Mouse (Mus musculus) forebrain, embryonic 11.5 days (tissue): ENCODE measurements at regions not wholly inside any gene's neighbourhood (a gene's known extent, or its start where the extent isn't known, plus 50 kb on each side); places are given as distances from the start of the nearest gene placed in this dataset.

ENCODE experiments used
- ATAC-seq: fragments of 200-750 bp; cut with Nextera tagmentation; replicated peaks from 2 replicates; pipeline ENCODE4 v1.8.0; 2017; ENCODE audit warnings: moderate TSS enrichment; ENCODE audit not compliant: low FRiP score
- DNase-seq: peaks from one replicate; pipeline ENCODE4 v3.0.0-alpha.2; 2017; ENCODE audit warnings: low spot score
- H3K27ac ChIP-seq: fragments of 300-500 bp; sonication (generic); 2 replicates; pipeline ENCODE4 v1.5.1; 2014; ENCODE audit warnings: low read depth, low read length
- H3K27me3 ChIP-seq: fragments of 300-500 bp; sonication (generic); 2 replicates; pipeline ENCODE4 v1.6.1; 2014; ENCODE audit warnings: mild to moderate bottlenecking, low read length, mixed read lengths; ENCODE audit not compliant: control insufficient read depth, insufficient read depth
- H3K36me3 ChIP-seq: fragments of 300-500 bp; sonication (generic); 2 replicates; pipeline ENCODE4 v1.6.1; 2014; ENCODE audit warnings: mild to moderate bottlenecking, low read length, moderate library complexity, mixed read lengths; ENCODE audit not compliant: control insufficient read depth, insufficient read depth
- H3K4me1 ChIP-seq: fragments of 300-500 bp; sonication (generic); replicated peaks from 2 replicates; pipeline ENCODE4 v1.6.1; 2014; ENCODE audit warnings: low read length, mixed read lengths; ENCODE audit not compliant: control insufficient read depth, insufficient read depth
- H3K4me2 ChIP-seq: fragments of 300-500 bp; sonication (generic); 2 replicates; pipeline ENCODE4 v1.6.1; 2014; ENCODE audit warnings: low read depth, mild to moderate bottlenecking, low read length, moderate library complexity, mixed read lengths; ENCODE audit not compliant: severe bottlenecking
- H3K4me3 ChIP-seq: fragments of 300-500 bp; sonication (generic); 2 replicates; pipeline ENCODE4 v1.5.1; 2014; ENCODE audit warnings: low read depth, low read length
- H3K9ac ChIP-seq: fragments of 300-500 bp; sonication (generic); 2 replicates; pipeline ENCODE4 v1.6.1; 2014; ENCODE audit warnings: low read length
- H3K9me3 ChIP-seq: fragments of 300-500 bp; sonication (generic); 2 replicates; pipeline ENCODE4 v1.6.1; 2016; ENCODE audit warnings: low read length, mixed read lengths; ENCODE audit not compliant: control insufficient read depth
- WGBS: fragments of 180-500 bp; shearing (Covaris S2); extraction: QIAGEN DNeasy Blood & Tissue Kit; methylation state at CpG from one replicate; pipeline ENCODE4 v1.1.7; 2014; 5-methylcytosine and 5-hydroxymethylcytosine counted together

DNA sequence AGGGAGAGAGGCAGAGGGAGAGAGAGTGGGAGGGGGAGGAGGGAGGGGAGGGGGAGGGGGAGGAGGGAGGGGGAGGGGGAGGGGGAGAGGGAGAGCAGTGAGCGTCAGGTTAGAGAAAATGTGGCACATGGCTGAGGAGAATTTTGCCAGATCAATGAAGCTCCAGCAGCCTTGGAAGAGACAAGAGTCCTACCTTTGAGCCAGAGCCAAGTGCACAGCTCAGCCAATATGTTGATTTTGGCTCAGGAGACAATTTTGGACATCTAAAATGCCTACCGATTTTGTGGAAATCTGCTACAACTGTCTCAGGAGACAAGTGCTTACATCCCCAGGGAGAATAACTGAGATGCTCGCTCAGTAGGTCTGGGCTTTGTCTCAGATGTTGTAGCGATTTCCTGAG, 184.3 kb downstream of the Stk31 start:
- H3K4me2 ChIP-seq: no peak overlapping the region
- no peak overlapping the region for H3K9ac ChIP-seq
- no peaks in the 10 kb centered on the region for H3K36me3 ChIP-seq
- H3K4me3 ChIP-seq: no peak overlapping the region
- no peak overlapping the region for H3K27ac ChIP-seq
- 68% methylated on average over 4 of the region's 4 CpGs for WGBS
- H3K9me3 ChIP-seq: no peaks in the 10 kb centered on the region
- DNase-seq (no peak), ATAC-seq (no peak)
- no peaks in the 10 kb centered on the region for H3K27me3 ChIP-seq
- no peaks in the 10 kb centered on the region for H3K4me1 ChIP-seq

GRCm38 (mm10) chr6:49582040-49582707, 186.8 kb downstream of the Stk31 start:
- H3K36me3 ChIP-seq: no peaks in the 10 kb centered on the region
- 85% methylated on average over 8 of the region's 8 CpGs for WGBS
- no peak for DNase-seq
- no peak overlapping the region for H3K4me3 ChIP-seq
- no peaks in the 10 kb centered on the region for H3K4me1 ChIP-seq
- H3K27me3 ChIP-seq: no peaks in the 10 kb centered on the region
- H3K27ac ChIP-seq: no peak overlapping the region
- ATAC-seq: no peak
- H3K4me2 ChIP-seq: no peak overlapping the region
- no peaks in the 10 kb centered on the region for H3K9me3 ChIP-seq
- H3K9ac ChIP-seq: no peak overlapping the region

DNA sequence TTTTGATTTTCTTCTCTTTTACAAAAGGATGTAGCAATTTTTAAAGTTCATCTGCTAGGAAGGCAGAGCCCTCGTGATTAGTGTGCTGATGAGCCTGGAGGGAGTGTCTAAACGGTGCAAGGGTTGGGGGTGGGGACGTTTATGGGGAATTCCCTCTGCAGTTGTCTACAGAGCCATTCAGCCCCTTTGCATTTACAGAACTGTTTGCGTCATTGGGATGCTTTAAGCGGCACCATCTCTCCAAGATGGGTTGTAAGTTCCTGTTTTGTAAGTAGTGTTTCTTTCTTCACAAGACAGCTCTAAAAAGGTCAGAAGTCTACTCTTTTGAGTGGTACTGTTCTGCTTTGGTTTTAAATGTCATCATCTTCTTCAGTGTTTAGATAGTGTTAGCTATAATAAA, 191.1 kb downstream of the Stk31 start:
- H3K36me3 ChIP-seq: no peaks in the 10 kb centered on the region
- DNase-seq (peak; percentile 10), ATAC-seq (no peak)
- H3K9ac ChIP-seq: no peak overlapping the region
- WGBS: 75% methylated on average over 5 of the region's 5 CpGs
- H3K4me3 ChIP-seq: no peak overlapping the region
- H3K27me3 ChIP-seq: no peaks in the 10 kb centered on the region
- H3K4me2 ChIP-seq: no peak overlapping the region
- no peaks in the 10 kb centered on the region for H3K9me3 ChIP-seq
- no peak overlapping the region for H3K27ac ChIP-seq
- H3K4me1 ChIP-seq: no peaks in the 10 kb centered on the region

GRCm38 (mm10) chr6:49588677-49589076, 193.3 kb downstream of the Stk31 start:
- no peak overlapping the region for H3K4me2 ChIP-seq
- WGBS: 88% methylated on average over 3 of the region's 3 CpGs
- no peak overlapping the region for H3K9ac ChIP-seq
- no peak overlapping the region for H3K27ac ChIP-seq
- no peaks in the 10 kb centered on the region for H3K36me3 ChIP-seq
- H3K4me3 ChIP-seq: no peak overlapping the region
- no peak for DNase-seq
- H3K27me3 ChIP-seq: no peaks in the 10 kb centered on the region
- no peaks in the 10 kb centered on the region for H3K4me1 ChIP-seq
- no peak for ATAC-seq
- no peaks in the 10 kb centered on the region for H3K9me3 ChIP-seq

DNA sequence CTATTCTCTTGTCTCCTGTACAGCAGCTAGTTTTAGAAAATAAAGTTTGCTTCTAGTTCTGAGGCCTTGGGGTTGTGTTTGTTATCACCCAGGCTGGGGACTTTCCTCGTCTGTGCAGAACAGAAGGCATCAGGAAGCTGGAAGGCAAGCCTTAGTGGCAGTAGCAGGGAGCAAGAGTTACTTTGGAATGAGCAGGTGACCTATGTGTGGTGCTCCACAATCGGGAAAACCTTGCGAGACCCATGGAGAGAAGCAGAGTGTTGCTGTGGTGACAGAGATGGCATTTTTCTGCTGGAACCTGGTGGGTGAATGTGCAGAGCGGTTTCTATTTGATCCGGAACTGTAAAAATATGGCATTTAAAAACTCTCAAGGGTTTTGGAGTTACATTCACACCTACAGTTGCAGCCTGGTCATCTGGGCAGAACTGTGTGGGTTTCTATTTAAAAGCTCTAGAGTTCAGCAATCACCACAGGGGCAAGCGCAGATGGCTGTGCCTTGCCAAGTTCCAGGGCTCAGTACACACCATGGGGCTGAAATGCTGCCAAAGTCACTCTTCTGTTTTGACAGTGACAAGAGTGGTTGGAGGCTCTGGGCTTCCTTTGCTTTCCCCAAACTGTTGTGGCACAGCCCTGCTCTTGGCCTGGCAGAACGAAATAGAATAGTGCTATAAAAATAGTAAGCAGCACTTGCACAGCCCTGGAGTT, 195.7 kb downstream of the Stk31 start:
- WGBS: 85% methylated on average over 7 of the region's 7 CpGs
- H3K4me1 ChIP-seq: no peaks in the 10 kb centered on the region
- H3K27ac ChIP-seq: no peak overlapping the region
- ATAC-seq (no peak), DNase-seq (no peak)
- no peaks in the 10 kb centered on the region for H3K36me3 ChIP-seq
- H3K9me3 ChIP-seq: no peaks in the 10 kb centered on the region
- no peaks in the 10 kb centered on the region for H3K27me3 ChIP-seq
- H3K4me2 ChIP-seq: no peak overlapping the region
- H3K9ac ChIP-seq: no peak overlapping the region
- H3K4me3 ChIP-seq: no peak overlapping the region

- Histone ChIP-seq H3K36me3 (no peaks in the 10 kb centered on the region), H3K4me2 (no peak overlapping the region), H3K4me1 (no peaks in the 10 kb centered on the region), H3K4me3 (no peak overlapping the region), H3K27me3 (no peaks in the 10 kb centered on the region), H3K9ac (no peak overlapping the region), H3K27ac (no peak overlapping the region), H3K9me3 (no peaks in the 10 kb centered on the region)
- no peak for DNase-seq
- WGBS: 92% methylated on average over 2 of the region's 2 CpGs
- no peak for ATAC-seq
Measured at GRCm38 (mm10) chr6:49591632-49592000, 196.2 kb downstream of the Stk31 start.

DNA sequence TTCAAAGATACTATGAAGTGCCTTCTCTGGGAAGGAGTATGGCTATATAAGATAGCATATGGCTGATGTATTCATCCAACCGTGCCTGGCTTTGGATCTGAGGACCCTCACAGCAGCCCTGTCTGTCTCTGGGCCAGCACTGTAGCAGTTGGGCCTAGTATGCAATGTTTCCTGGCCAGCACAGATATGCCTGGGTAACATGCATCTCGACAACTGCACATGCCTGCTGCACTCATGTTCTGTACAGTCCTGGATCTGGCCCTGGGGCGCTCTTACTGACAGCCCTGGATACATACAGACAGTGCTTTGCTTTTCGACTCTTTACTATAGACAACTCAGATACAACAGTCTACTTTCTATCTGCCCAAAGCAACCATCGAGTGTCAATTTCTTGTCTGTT, 197.3 kb downstream of the Stk31 start:
- Histone ChIP-seq H3K4me2 (no peak overlapping the region), H3K27me3 (no peaks in the 10 kb centered on the region), H3K4me3 (no peak overlapping the region), H3K9ac (no peak overlapping the region), H3K9me3 (no peaks in the 10 kb centered on the region), H3K4me1 (no peaks in the 10 kb centered on the region), H3K27ac (no peak overlapping the region), H3K36me3 (no peaks in the 10 kb centered on the region)
- no peak for ATAC-seq
- no peak for DNase-seq
- 83% methylated on average over 5 of the region's 5 CpGs for WGBS

- 65% methylated on average over 1 of the region's 1 CpGs for WGBS
- DNase-seq (no peak), ATAC-seq (no peak)
- Histone ChIP-seq H3K4me3 (no peak overlapping the region), H3K4me2 (no peak overlapping the region), H3K9ac (no peak overlapping the region), H3K9me3 (no peaks in the 10 kb centered on the region), H3K27ac (no peak overlapping the region), H3K27me3 (no peaks in the 10 kb centered on the region), H3K36me3 (no peaks in the 10 kb centered on the region), H3K4me1 (peaks cover 3% of the 10 kb centered on the region; the same call in 1 of the 2 replicates)
Measured at GRCm38 (mm10) chr6:49603201-49603600, 207.8 kb downstream of the Stk31 start.

DNA sequence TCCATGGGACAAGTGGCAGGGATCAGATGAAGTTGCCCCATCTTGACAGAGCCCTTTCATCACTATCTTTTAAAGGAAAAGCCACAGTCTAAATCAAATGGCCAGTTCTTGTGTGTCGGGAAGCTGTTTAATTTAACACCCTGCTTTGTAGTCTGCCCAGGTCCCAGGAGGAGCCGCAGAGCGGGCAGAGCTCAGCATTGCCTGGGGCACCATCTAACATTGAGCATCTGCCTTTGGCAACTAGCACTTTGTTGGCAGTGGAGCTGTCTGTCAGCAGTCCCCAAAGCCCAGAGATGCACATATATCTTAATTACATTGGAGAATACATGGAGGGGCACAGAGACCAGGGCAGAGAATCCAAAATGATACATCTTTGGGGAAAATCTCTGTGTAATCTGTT, 208.4 kb downstream of the Stk31 start:
- no peak overlapping the region for H3K4me3 ChIP-seq
- H3K27me3 ChIP-seq: no peaks in the 10 kb centered on the region
- no peak for DNase-seq
- no peaks in the 10 kb centered on the region for H3K9me3 ChIP-seq
- no peak for ATAC-seq
- peaks cover 3% of the 10 kb centered on the region; the same call in 1 of the 2 replicates for H3K4me1 ChIP-seq
- H3K9ac ChIP-seq: no peak overlapping the region
- WGBS: 56% methylated on average over 3 of the region's 3 CpGs
- H3K4me2 ChIP-seq: no peak overlapping the region
- H3K27ac ChIP-seq: no peak overlapping the region
- H3K36me3 ChIP-seq: no peaks in the 10 kb centered on the region
